Mouse (Mus musculus): ENCODE measurements around the gene Nucb1. TPM values are rescaled to one million over a fixed set of nuclear protein-coding genes. Genes with fewer than 3 reads are reported as not detected.
A peak's percentile ranks its signal among the peaks of the same experiment; 100 is the strongest.

The Nucb1 gene
- polyA plus RNA-seq (2014; fragmentation: Nextera tagmentation; extraction: Ambion mirVana) = 199 TPM in 2 replicates

- Histone ChIP-seq H3K9me3 (ENCODE audit: control insufficient read depth, low read depth, low read length) (no peaks in the 10 kb centered on the region), H3K4me1 (ENCODE audit: control insufficient read depth, insufficient read depth, low read length) (0 out of 2 replicates have a peak, but pooled peaks cover 3% of the 10 kb centered on the region), H3K4me2 (replicated peaks; ENCODE audit: low read depth, low read length) (peak within 1 kb of the TSS; percentile 91), H3K4me3 (ENCODE audit: low read depth, low read length) (peak within 1 kb of the TSS; percentile 80), H3K9ac (replicated peaks; ENCODE audit: low read depth, low read length) (peak within 1 kb of the TSS; percentile 72), H3K27me3 (ENCODE audit: control insufficient read depth, insufficient read depth, low read length) (no peaks in the 10 kb centered on the region), H3K27ac (ENCODE audit: low read length) (peak within 1 kb of the TSS; percentile 92), H3K36me3 (ENCODE audit: control insufficient read depth, insufficient read depth, low read length) (peaks cover 6% of the 10 kb centered on the region; the same call in 1 of the 2 replicates)
- peak; percentile 87 for ATAC-seq (ENCODE audit: insufficient number of reproducible peaks, insufficient read depth, low FRiP score, low read depth)
- under 1% methylated on average over 44 of the region's 44 CpGs for WGBS
Measured at GRCm38 (mm10) chr7:45509912-45510787, at the start of gene Nucb1. Nucb1 (minus strand) TSS chr7:45510406.

- Histone ChIP-seq H3K4me3 (ENCODE audit: low read depth, low read length) (no peak overlapping the region), H3K36me3 (ENCODE audit: control insufficient read depth, insufficient read depth, low read length) (no peaks in the 10 kb centered on the region), H3K4me2 (replicated peaks; ENCODE audit: low read depth, low read length) (no peak overlapping the region), H3K9ac (replicated peaks; ENCODE audit: low read depth, low read length) (no peak overlapping the region), H3K4me1 (ENCODE audit: control insufficient read depth, insufficient read depth, low read length) (0 out of 2 replicates have a peak, but pooled peaks cover 6% of the 10 kb centered on the region), H3K9me3 (ENCODE audit: control insufficient read depth, low read depth, low read length) (no peaks in the 10 kb centered on the region), H3K27ac (ENCODE audit: low read length) (no peak overlapping the region), H3K27me3 (ENCODE audit: control insufficient read depth, insufficient read depth, low read length) (no peaks in the 10 kb centered on the region)
- ATAC-seq (ENCODE audit: insufficient number of reproducible peaks, insufficient read depth, low FRiP score, low read depth) = peak; percentile 35
- 32% methylated on average over 6 of the region's 6 CpGs for WGBS
Measured at GRCm38 (mm10) chr7:45558907-45559306, 48.7 kb upstream of the Nucb1 start.

- no peak overlapping the region for H3K4me3 ChIP-seq (ENCODE audit: low read depth, low read length)
- H3K9me3 ChIP-seq (ENCODE audit: control insufficient read depth, low read depth, low read length) = no peaks in the 10 kb centered on the region
- H3K36me3 ChIP-seq (ENCODE audit: control insufficient read depth, insufficient read depth, low read length) = no peaks in the 10 kb centered on the region
- H3K9ac ChIP-seq (replicated peaks; ENCODE audit: low read depth, low read length) = no peak overlapping the region
- ATAC-seq (ENCODE audit: insufficient number of reproducible peaks, insufficient read depth, low FRiP score, low read depth) = no peak
- H3K4me2 ChIP-seq (replicated peaks; ENCODE audit: low read depth, low read length) = no peak overlapping the region
- H3K27me3 ChIP-seq (ENCODE audit: control insufficient read depth, insufficient read depth, low read length) = no peaks in the 10 kb centered on the region
- H3K27ac ChIP-seq (ENCODE audit: low read length) = no peak overlapping the region
- 28% methylated on average over 8 of the region's 8 CpGs for WGBS
- no peaks in the 10 kb centered on the region for H3K4me1 ChIP-seq (ENCODE audit: control insufficient read depth, insufficient read depth, low read length)
Measured at GRCm38 (mm10) chr7:45555787-45556186, 45.6 kb upstream of the Nucb1 start.

- Histone ChIP-seq H3K4me2 (replicated peaks; ENCODE audit: low read depth, low read length) (no peak within 1 kb of the TSS), H3K9ac (replicated peaks; ENCODE audit: low read depth, low read length) (no peak within 1 kb of the TSS)
- ATAC-seq (ENCODE audit: insufficient number of reproducible peaks, insufficient read depth, low FRiP score, low read depth) = no peak
Measured at GRCm38 (mm10) chr7:45554744-45555143, 44.5 kb upstream of the Nucb1 start, which contains the start of gene Hsd17b14. Hsd17b14 (plus strand) TSS chr7:45554893.

GRCm38 (mm10) chr7:45553990-45554389 is 43.8 kb upstream of the Nucb1 start:
- WGBS = 91% methylated on average over 2 of the region's 2 CpGs
- Histone ChIP-seq H3K4me2 (replicated peaks; ENCODE audit: low read depth, low read length) (no peak overlapping the region), H3K4me3 (ENCODE audit: low read depth, low read length) (no peak overlapping the region), H3K4me1 (ENCODE audit: control insufficient read depth, insufficient read depth, low read length) (no peaks in the 10 kb centered on the region), H3K9me3 (ENCODE audit: control insufficient read depth, low read depth, low read length) (no peaks in the 10 kb centered on the region), H3K36me3 (ENCODE audit: control insufficient read depth, insufficient read depth, low read length) (no peaks in the 10 kb centered on the region), H3K9ac (replicated peaks; ENCODE audit: low read depth, low read length) (no peak overlapping the region), H3K27me3 (ENCODE audit: control insufficient read depth, insufficient read depth, low read length) (no peaks in the 10 kb centered on the region), H3K27ac (ENCODE audit: low read length) (no peak overlapping the region)
- no peak for ATAC-seq (ENCODE audit: insufficient number of reproducible peaks, insufficient read depth, low FRiP score, low read depth)

More at GRCm38 (mm10) chr7:45554744-45555143, 44.5 kb upstream of the Nucb1 start, which contains the start of gene Hsd17b14:
- no peaks in the 10 kb centered on the region for H3K36me3 ChIP-seq (ENCODE audit: control insufficient read depth, insufficient read depth, low read length)
- WGBS = 33% methylated on average over 8 of the region's 8 CpGs
- no peaks in the 10 kb centered on the region for H3K4me1 ChIP-seq (ENCODE audit: control insufficient read depth, insufficient read depth, low read length)
- H3K9me3 ChIP-seq (ENCODE audit: control insufficient read depth, low read depth, low read length) = no peaks in the 10 kb centered on the region
- H3K27ac ChIP-seq (ENCODE audit: low read length) = no peak within 1 kb of the TSS
- no peak within 1 kb of the TSS for H3K4me3 ChIP-seq (ENCODE audit: low read depth, low read length)
- no peaks in the 10 kb centered on the region for H3K27me3 ChIP-seq (ENCODE audit: control insufficient read depth, insufficient read depth, low read length)

- WGBS = 55% methylated on average over 8 of the region's 8 CpGs
- Histone ChIP-seq H3K9ac (replicated peaks; ENCODE audit: low read depth, low read length) (no peak overlapping the region), H3K27ac (ENCODE audit: low read length) (no peak overlapping the region), H3K4me3 (ENCODE audit: low read depth, low read length) (no peak overlapping the region), H3K27me3 (ENCODE audit: control insufficient read depth, insufficient read depth, low read length) (no peaks in the 10 kb centered on the region), H3K4me2 (replicated peaks; ENCODE audit: low read depth, low read length) (no peak overlapping the region), H3K36me3 (ENCODE audit: control insufficient read depth, insufficient read depth, low read length) (no peaks in the 10 kb centered on the region), H3K4me1 (ENCODE audit: control insufficient read depth, insufficient read depth, low read length) (no peaks in the 10 kb centered on the region), H3K9me3 (ENCODE audit: control insufficient read depth, low read depth, low read length) (no peaks in the 10 kb centered on the region)
- ATAC-seq (ENCODE audit: insufficient number of reproducible peaks, insufficient read depth, low FRiP score, low read depth) = no peak
Measured at GRCm38 (mm10) chr7:45553519-45553918, 43.3 kb upstream of the Nucb1 start.

- no peak overlapping the region for H3K9ac ChIP-seq (replicated peaks; ENCODE audit: low read depth, low read length)
- 80% methylated on average over 8 of the region's 8 CpGs for WGBS
- no peaks in the 10 kb centered on the region for H3K4me1 ChIP-seq (ENCODE audit: control insufficient read depth, insufficient read depth, low read length)
- no peaks in the 10 kb centered on the region for H3K27me3 ChIP-seq (ENCODE audit: control insufficient read depth, insufficient read depth, low read length)
- H3K4me2 ChIP-seq (replicated peaks; ENCODE audit: low read depth, low read length) = no peak overlapping the region
- no peak for ATAC-seq (ENCODE audit: insufficient number of reproducible peaks, insufficient read depth, low FRiP score, low read depth)
- H3K36me3 ChIP-seq (ENCODE audit: control insufficient read depth, insufficient read depth, low read length) = no peaks in the 10 kb centered on the region
- H3K27ac ChIP-seq (ENCODE audit: low read length) = no peak overlapping the region
- H3K4me3 ChIP-seq (ENCODE audit: low read depth, low read length) = no peak overlapping the region
- no peaks in the 10 kb centered on the region for H3K9me3 ChIP-seq (ENCODE audit: control insufficient read depth, low read depth, low read length)
Measured at GRCm38 (mm10) chr7:45551512-45551883, 41.3 kb upstream of the Nucb1 start.

- no peaks in the 10 kb centered on the region for H3K4me1 ChIP-seq (ENCODE audit: control insufficient read depth, insufficient read depth, low read length)
- H3K4me2 ChIP-seq (replicated peaks; ENCODE audit: low read depth, low read length) = no peak overlapping the region
- ATAC-seq (ENCODE audit: insufficient number of reproducible peaks, insufficient read depth, low FRiP score, low read depth) = no peak
- no peak overlapping the region for H3K9ac ChIP-seq (replicated peaks; ENCODE audit: low read depth, low read length)
- WGBS = 76% methylated on average over 11 of the region's 11 CpGs
- H3K4me3 ChIP-seq (ENCODE audit: low read depth, low read length) = no peak overlapping the region
- H3K27me3 ChIP-seq (ENCODE audit: control insufficient read depth, insufficient read depth, low read length) = no peaks in the 10 kb centered on the region
- H3K9me3 ChIP-seq (ENCODE audit: control insufficient read depth, low read depth, low read length) = no peaks in the 10 kb centered on the region
- no peak overlapping the region for H3K27ac ChIP-seq (ENCODE audit: low read length)
- no peaks in the 10 kb centered on the region for H3K36me3 ChIP-seq (ENCODE audit: control insufficient read depth, insufficient read depth, low read length)
Measured at GRCm38 (mm10) chr7:45550821-45551511, 40.8 kb upstream of the Nucb1 start.

All from stomach, embryonic 14.5 days (tissue).